Mouse (Mus musculus) T-helper 1 cell (primary cell): Measurements from ENCODE around the gene Gabrg3.

ENCODE experiments used
- in situ Hi-C: fragments of 300-600 bp; cut with MboI, MseI; formaldehyde crosslinking; loops from one replicate; pipeline ENCODE4 v1.15.1; 2025; ENCODE audit warnings: high pct_unique_total_duplicates

The Gabrg3 gene

GRCm38 (mm10) chr7:57071435-57072160 is 315.4 kb downstream of the Gabrg3 start:
- in situ Hi-C loops: no loop called here

GRCm38 (mm10) chr7:57065398-57065797 is 321.6 kb downstream of the Gabrg3 start:
- in situ Hi-C loops: no loop called here

GRCm38 (mm10) chr7:57050906-57051635 is 335.9 kb downstream of the Gabrg3 start:
- in situ Hi-C loops: no loop called here

- in situ Hi-C loops: no loop called here
Measured at GRCm38 (mm10) chr7:57037861-57038421, 349.0 kb downstream of the Gabrg3 start.

GRCm38 (mm10) chr7:57000585-57001261 is 386.3 kb downstream of the Gabrg3 start:
- in situ Hi-C loops: no loop called here

GRCm38 (mm10) chr7:56997713-56998624 is 389.0 kb downstream of the Gabrg3 start:
- in situ Hi-C loops: no loop called here

GRCm38 (mm10) chr7:56946398-56946797 is 440.6 kb downstream of the Gabrg3 start:
- in situ Hi-C loops: no loop called here

GRCm38 (mm10) chr7:56941606-56942005 is 445.4 kb downstream of the Gabrg3 start:
- in situ Hi-C loops: no loop called here

GRCm38 (mm10) chr7:56938020-56938419 is 449.0 kb downstream of the Gabrg3 start:
- in situ Hi-C loops: loop anchor here (10.0 kb wide), 1 partner anchor 977 kb away; no protein-coding TSS in a partner anchor

GRCm38 (mm10) chr7:56919499-56919898 is 467.5 kb downstream of the Gabrg3 start:
- in situ Hi-C loops: no loop called here

GRCm38 (mm10) chr7:56914862-56915261 is 472.1 kb downstream of the Gabrg3 start:
- in situ Hi-C loops: no loop called here

- in situ Hi-C loops: no loop called here
Measured at GRCm38 (mm10) chr7:56899762-56900161, 487.2 kb downstream of the Gabrg3 start.

GRCm38 (mm10) chr7:56867314-56868075 is 519.5 kb downstream of the Gabrg3 start:
- in situ Hi-C loops: no loop called here

GRCm38 (mm10) chr7:56843565-56843964 is 543.4 kb downstream of the Gabrg3 start:
- in situ Hi-C loops: no loop called here

GRCm38 (mm10) chr7:56825446-56825845 is 561.5 kb downstream of the Gabrg3 start:
- in situ Hi-C loops: no loop called here

GRCm38 (mm10) chr7:56801841-56802240 is 585.1 kb downstream of the Gabrg3 start:
- in situ Hi-C loops: no loop called here

- in situ Hi-C loops: no loop called here
Measured at GRCm38 (mm10) chr7:56779122-56779521, 607.9 kb downstream of the Gabrg3 start.

GRCm38 (mm10) chr7:56768216-56768615 is 618.8 kb downstream of the Gabrg3 start:
- in situ Hi-C loops: no loop called here

GRCm38 (mm10) chr7:56767796-56768195 is 619.2 kb downstream of the Gabrg3 start:
- in situ Hi-C loops: no loop called here
